Mouse (Mus musculus) hindbrain, embryonic 12.5 days (tissue): ENCODE results near the gene Ifne. TPM values are rescaled to one million over a fixed set of nuclear protein-coding genes. Genes with fewer than 3 reads are reported as not detected.
"Not testable (repeated sequence)": the region's sequence is repeated elsewhere in the genome, so short reads cannot be mapped to it uniquely, and the experiment has no call there.

Experiments
- ATAC-seq: fragments of 200-750 bp; cut with Nextera tagmentation; 2 replicates; pipeline ENCODE4 v1.8.0; 2017; ENCODE audit warnings: moderate TSS enrichment; ENCODE audit not compliant: low FRiP score
- H3K27ac ChIP-seq: fragments of 300-500 bp; sonication (generic); 2 replicates; pipeline ENCODE4 v1.5.1; 2016; ENCODE audit warnings: mild to moderate bottlenecking
- H3K27me3 ChIP-seq: fragments of 300-500 bp; sonication (generic); 2 replicates; pipeline ENCODE4 v1.6.1; 2016; ENCODE audit warnings: mild to moderate bottlenecking
- H3K36me3 ChIP-seq: fragments of 300-500 bp; sonication (generic); 2 replicates; pipeline ENCODE4 v1.6.1; 2016; ENCODE audit warnings: mild to moderate bottlenecking
- H3K4me1 ChIP-seq: fragments of 300-500 bp; sonication (generic); 2 replicates; pipeline ENCODE4 v1.6.1; 2016
- H3K4me2 ChIP-seq: fragments of 300-500 bp; sonication (generic); replicated peaks from 2 replicates; pipeline ENCODE4 v1.6.1; 2016; ENCODE audit warnings: mild to moderate bottlenecking
- H3K4me3 ChIP-seq: fragments of 300-500 bp; sonication (generic); 2 replicates; pipeline ENCODE4 v1.5.1; 2016; ENCODE audit warnings: mild to moderate bottlenecking
- H3K9ac ChIP-seq: fragments of 300-500 bp; sonication (generic); 2 replicates; pipeline ENCODE4 v1.6.1; 2016; ENCODE audit warnings: mild to moderate bottlenecking, moderate library complexity
- H3K9me3 ChIP-seq: fragments of 300-500 bp; sonication (generic); replicated peaks from 2 replicates; pipeline ENCODE4 v1.6.1; 2016; ENCODE audit warnings: mild to moderate bottlenecking
- WGBS: fragments of 180-500 bp; shearing (Covaris S2); methylation state at CpG from one replicate; pipeline ENCODE4 v1.1.7; 2016; 5-methylcytosine and 5-hydroxymethylcytosine counted together
- polyA plus RNA-seq: library from polyadenylated mRNA; unstranded; fragments of >200 nt; fragmentation: Nextera tagmentation; extraction: Ambion mirVana; gene quantifications from 2 replicates; pipeline ENCODE4 v1.2.1, GENCODE M21; 2016

The Ifne gene
- polyA plus RNA-seq, 1 experiment from 2014 or later = not detected

DNA sequence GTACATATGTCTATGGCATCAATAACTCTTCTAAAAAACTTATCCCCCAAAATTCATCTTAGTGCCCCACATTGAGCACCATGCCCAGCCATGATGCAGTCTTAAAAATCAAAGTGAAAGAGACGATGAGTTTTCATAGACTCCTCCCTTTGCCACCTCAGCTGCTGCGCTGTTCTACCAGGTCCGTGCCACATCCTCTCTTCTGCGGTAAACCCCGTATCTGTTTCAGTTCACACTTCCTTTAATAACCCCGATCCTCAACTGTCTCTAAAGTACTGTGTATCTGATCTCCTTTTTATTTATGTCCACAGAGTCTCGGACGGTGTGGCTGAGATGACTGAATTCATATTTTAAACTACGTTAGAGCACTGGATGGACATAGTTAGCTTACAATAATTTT lies 15.4 kb downstream of the Ifne start:
- no peak for ATAC-seq
- H3K27ac ChIP-seq = no peak overlapping the region

DNA sequence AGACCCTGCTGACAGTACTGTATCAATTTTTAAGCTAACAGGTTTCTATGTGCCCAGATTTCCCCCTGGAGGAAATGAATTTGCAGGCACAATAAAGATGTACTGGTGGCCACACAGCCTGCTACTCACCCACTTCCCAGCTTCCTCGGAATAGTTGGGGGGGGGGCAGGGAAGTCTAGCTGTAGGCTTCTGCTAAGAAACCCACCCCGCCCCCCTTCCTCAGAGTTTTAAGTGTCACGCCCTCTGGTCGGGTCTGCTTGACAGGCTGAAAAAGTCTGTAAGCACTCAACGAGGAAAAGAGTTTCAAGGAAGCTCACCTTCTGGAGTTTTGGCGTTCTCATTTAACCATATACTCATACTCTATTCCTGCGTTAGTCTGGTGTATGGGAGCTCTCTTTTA lies 16.7 kb downstream of the Ifne start:
- no peaks in the 10 kb centered on the region for H3K27me3 ChIP-seq
- H3K9ac ChIP-seq = no peak overlapping the region
- peaks cover 7% of the 10 kb centered on the region for H3K4me1 ChIP-seq
- no peaks in the 10 kb centered on the region for H3K36me3 ChIP-seq
- ATAC-seq = no peak
- WGBS = 5% methylated on average over 7 of the region's 7 CpGs
- H3K27ac ChIP-seq = no peak overlapping the region
- H3K4me2 ChIP-seq = no peak overlapping the region
- no peaks in the 10 kb centered on the region for H3K9me3 ChIP-seq
- H3K4me3 ChIP-seq = no peak overlapping the region

More for the DNA sequence above, 15.4 kb downstream of the Ifne start:
- Histone ChIP-seq H3K4me2 (no peak overlapping the region), H3K36me3 (no peaks in the 10 kb centered on the region), H3K4me3 (no peak overlapping the region), H3K27me3 (0 out of 2 replicates have a peak, but pooled peaks cover 5% of the 10 kb centered on the region), H3K9me3 (no peaks in the 10 kb centered on the region), H3K9ac (no peak overlapping the region), H3K4me1 (peaks cover 7% of the 10 kb centered on the region)
- 68% methylated on average over 9 of the region's 9 CpGs for WGBS

GRCm38 (mm10) chr4:88859214-88859613 lies 20.8 kb downstream of the Ifne start:
- Histone ChIP-seq H3K4me2 (no peak overlapping the region), H3K4me3 (no peak overlapping the region), H3K36me3 (no peaks in the 10 kb centered on the region), H3K9ac (no peak overlapping the region), H3K4me1 (peaks cover 7% of the 10 kb centered on the region), H3K27me3 (no peaks in the 10 kb centered on the region), H3K27ac (no peak overlapping the region), H3K9me3 (no peaks in the 10 kb centered on the region)
- ATAC-seq = no peak

DNA sequence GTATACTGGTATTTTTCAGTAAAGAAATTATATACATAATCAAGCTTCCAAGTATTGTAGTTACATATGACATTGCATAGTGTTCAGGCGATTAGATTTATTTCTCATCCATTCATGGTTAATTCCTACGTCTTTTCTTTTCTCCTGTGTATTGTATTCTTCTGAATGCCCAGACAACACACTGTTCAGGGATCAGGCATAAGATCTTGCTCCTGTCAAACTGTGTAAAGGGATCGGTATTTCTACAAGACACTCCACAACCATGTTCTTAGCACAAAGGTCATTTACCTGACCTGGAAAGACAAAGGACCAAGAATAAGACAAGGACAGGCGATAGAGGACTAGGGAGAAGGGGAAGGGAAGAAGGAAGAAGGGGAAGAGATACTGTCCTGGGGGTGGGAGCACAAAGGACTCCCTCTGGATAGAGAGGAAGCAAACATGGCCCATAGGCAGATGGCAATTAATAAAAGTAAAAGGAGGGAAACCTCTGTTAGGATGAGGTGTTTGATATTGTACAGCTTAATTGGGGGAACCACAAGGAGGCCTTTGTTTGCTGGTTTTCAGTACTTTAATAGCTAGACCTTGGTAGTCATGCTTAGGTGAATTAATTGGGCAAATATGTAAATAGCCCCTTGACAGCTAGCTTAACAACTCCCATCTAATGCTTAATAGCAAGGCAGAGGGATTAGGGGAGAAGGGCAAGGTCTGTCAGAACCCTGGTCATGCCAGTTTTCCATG lies 28.8 kb downstream of the Ifne start:
- 32% methylated on average over 4 of the region's 4 CpGs for WGBS
- no peak for ATAC-seq

GRCm38 (mm10) chr4:88849698-88850097 lies 30.3 kb downstream of the Ifne start, which contains the start of gene Ifna1:
Gene Ifna1, plus strand, starts transcription at chr4:88850087.
- WGBS = 75% methylated on average over 1 of the region's 1 CpGs
- no peak for ATAC-seq

More for the DNA sequence above, 28.8 kb downstream of the Ifne start:
- no peaks in the 10 kb centered on the region for H3K27me3 ChIP-seq
- H3K9ac ChIP-seq = no peak overlapping the region
- no peaks in the 10 kb centered on the region for H3K9me3 ChIP-seq
- no peaks in the 10 kb centered on the region for H3K36me3 ChIP-seq
- H3K4me2 ChIP-seq = no peak overlapping the region
- no peak overlapping the region for H3K27ac ChIP-seq
- H3K4me1 ChIP-seq = no peaks in the 10 kb centered on the region
- H3K4me3 ChIP-seq = no peak overlapping the region

GRCm38 (mm10) chr4:88845334-88845733 lies 34.7 kb downstream of the Ifne start:
- ATAC-seq = no peak
- 70% methylated on average over 2 of the region's 2 CpGs for WGBS
- no peak overlapping the region for H3K9ac ChIP-seq

More at GRCm38 (mm10) chr4:88849698-88850097, 30.3 kb downstream of the Ifne start, which contains the start of gene Ifna1:
- H3K9ac ChIP-seq = no peak within 1 kb of the TSS
- no peak within 1 kb of the TSS for H3K4me2 ChIP-seq
- no peak within 1 kb of the TSS for H3K27ac ChIP-seq
- H3K4me1 ChIP-seq = no peaks in the 10 kb centered on the region
- H3K36me3 ChIP-seq = no peaks in the 10 kb centered on the region
- H3K27me3 ChIP-seq = no peaks in the 10 kb centered on the region
- H3K9me3 ChIP-seq = no peaks in the 10 kb centered on the region
- H3K4me3 ChIP-seq = no peak within 1 kb of the TSS

DNA sequence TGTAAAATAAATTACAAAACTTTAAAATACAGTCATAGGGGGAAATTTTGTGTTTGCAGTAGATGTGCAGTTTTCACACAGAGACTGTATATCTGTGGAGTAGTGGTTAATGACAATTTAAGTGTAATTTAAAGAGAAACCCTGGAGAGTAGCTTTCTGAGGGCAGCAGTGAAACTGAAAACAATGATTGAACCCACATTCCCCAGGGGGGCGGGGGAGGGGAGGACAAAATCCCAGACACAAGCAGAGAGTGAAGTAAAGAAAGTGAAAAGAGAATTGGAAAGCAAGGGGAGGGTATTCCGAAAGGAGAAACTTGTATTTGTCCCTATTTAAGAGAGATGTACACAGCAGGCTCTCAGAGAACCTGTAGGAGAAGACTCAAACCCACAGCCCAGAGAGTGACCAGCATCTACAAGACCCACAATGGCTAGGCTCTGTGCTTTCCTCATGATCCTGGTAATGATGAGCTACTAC lies 38.5 kb downstream of the Ifne start, which contains the start of gene Ifna4:
TSS of gene Ifna4 (plus strand) at position 424 of the 474 bp plus-strand sequence.
- Histone ChIP-seq H3K4me2 (no peak within 1 kb of the TSS), H3K4me3 (no peak within 1 kb of the TSS), H3K4me1 (no peaks in the 10 kb centered on the region), H3K9me3 (no peaks in the 10 kb centered on the region), H3K9ac (no peak within 1 kb of the TSS), H3K27me3 (no peaks in the 10 kb centered on the region), H3K27ac (no peak within 1 kb of the TSS), H3K36me3 (no peaks in the 10 kb centered on the region)
- 26% methylated on average over 2 of the region's 2 CpGs for WGBS
- no peak for ATAC-seq

More at GRCm38 (mm10) chr4:88845334-88845733, 34.7 kb downstream of the Ifne start:
- H3K4me2 ChIP-seq = no peak overlapping the region
- no peak overlapping the region for H3K4me3 ChIP-seq
- H3K27ac ChIP-seq = no peak overlapping the region
- no peaks in the 10 kb centered on the region for H3K36me3 ChIP-seq
- no peaks in the 10 kb centered on the region for H3K27me3 ChIP-seq
- H3K4me1 ChIP-seq = no peaks in the 10 kb centered on the region
- H3K9me3 ChIP-seq = no peaks in the 10 kb centered on the region

DNA sequence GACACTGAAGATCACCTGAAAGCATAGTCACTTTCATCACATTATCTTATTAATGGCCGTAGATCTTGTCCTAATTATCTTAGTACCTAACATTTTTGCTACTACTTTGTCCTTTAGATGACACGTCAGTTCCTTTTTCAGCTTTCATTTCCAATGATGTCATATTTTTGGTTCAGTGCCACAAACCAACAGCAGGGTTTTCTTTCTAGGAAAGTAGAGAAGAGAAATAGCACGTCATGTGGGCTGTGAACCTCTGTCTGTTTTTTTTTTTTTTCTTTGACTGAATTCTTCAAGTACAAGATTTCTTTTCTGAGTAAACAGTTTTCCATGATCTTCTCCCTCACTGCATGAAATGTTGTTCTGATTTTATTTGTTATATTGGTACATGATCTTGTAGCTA lies 39.9 kb downstream of the Ifne start:
- Histone ChIP-seq H3K36me3 (no peaks in the 10 kb centered on the region), H3K27ac (no peak overlapping the region), H3K27me3 (no peaks in the 10 kb centered on the region), H3K9ac (no peak overlapping the region), H3K4me3 (no peak overlapping the region), H3K4me2 (no peak overlapping the region), H3K4me1 (no peaks in the 10 kb centered on the region), H3K9me3 (no peaks in the 10 kb centered on the region)
- ATAC-seq = no peak
- 84% methylated on average over 3 of the region's 3 CpGs for WGBS

DNA sequence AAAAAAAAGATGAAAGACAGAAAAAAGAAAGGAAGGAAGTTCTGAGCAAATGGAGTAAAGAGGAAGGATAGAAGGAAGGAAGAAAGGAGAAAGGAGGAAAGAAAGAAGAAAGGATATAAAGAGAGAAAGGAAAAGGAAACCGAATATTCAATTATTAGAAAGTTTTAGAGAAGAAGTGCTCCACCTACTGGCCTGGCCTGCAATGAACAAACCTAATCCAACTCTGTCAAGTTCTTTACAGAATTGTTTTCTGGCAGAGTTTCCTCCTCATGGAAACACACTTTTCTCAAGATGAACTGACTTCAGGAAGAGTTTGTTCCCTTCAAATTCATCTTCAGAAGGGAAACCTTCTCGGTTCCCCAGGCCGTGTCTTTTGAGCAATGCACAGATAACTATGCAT lies 41.2 kb downstream of the Ifne start:
- no peak overlapping the region for H3K27ac ChIP-seq
- H3K9ac ChIP-seq = no peak overlapping the region
- no peak overlapping the region for H3K4me3 ChIP-seq
- no peaks in the 10 kb centered on the region for H3K36me3 ChIP-seq
- no peaks in the 10 kb centered on the region for H3K9me3 ChIP-seq
- no peaks in the 10 kb centered on the region for H3K27me3 ChIP-seq
- 53% methylated on average over 3 of the region's 3 CpGs for WGBS
- H3K4me1 ChIP-seq = no peaks in the 10 kb centered on the region
- no peak overlapping the region for H3K4me2 ChIP-seq
- no peak for ATAC-seq

- H3K27ac ChIP-seq, ATAC-seq, H3K27me3 ChIP-seq, H3K4me1 ChIP-seq, H3K4me3 ChIP-seq, H3K36me3 ChIP-seq, H3K4me2 ChIP-seq, H3K9ac ChIP-seq, H3K9me3 ChIP-seq: not testable (repeated sequence)
- 50% methylated on average over 1 of the region's 1 CpGs for WGBS
These were observed 44.8 kb downstream of the Ifne start, which contains the start of gene Ifna5 for GRCm38 (mm10) chr4:88835225-88835624. Gene Ifna5, plus strand, starts transcription at chr4:88835525.

DNA sequence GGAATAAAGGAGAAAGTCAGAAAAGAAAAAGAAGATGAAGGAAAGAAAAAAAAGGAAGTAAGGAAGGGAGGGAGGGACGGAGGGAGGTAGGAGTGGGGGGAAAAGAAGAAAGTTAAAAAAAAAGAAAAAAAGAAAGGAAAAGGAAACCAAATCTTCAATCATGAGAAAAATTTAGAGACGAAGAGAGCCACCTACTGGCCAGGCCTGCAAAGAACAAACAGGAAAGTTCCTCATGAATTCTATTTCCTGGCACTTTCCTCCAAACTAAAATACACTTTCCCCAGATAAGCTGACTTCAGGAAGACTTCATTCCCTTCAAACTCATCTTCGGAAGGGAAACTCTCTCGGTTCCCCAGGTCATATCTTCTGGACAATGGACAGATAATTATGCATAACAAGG lies 49.5 kb downstream of the Ifne start:
- 29% methylated on average over 4 of the region's 4 CpGs for WGBS
- Histone ChIP-seq H3K27ac (no peak overlapping the region), H3K27me3 (no peaks in the 10 kb centered on the region), H3K4me2 (no peak overlapping the region), H3K36me3 (no peaks in the 10 kb centered on the region), H3K4me1 (no peaks in the 10 kb centered on the region), H3K9me3 (no peaks in the 10 kb centered on the region), H3K4me3 (no peak overlapping the region), H3K9ac (no peak overlapping the region)
- no peak for ATAC-seq
